Mouse (Mus musculus): Measurements from ENCODE around the gene Bst2.

Gene Bst2

DNA sequence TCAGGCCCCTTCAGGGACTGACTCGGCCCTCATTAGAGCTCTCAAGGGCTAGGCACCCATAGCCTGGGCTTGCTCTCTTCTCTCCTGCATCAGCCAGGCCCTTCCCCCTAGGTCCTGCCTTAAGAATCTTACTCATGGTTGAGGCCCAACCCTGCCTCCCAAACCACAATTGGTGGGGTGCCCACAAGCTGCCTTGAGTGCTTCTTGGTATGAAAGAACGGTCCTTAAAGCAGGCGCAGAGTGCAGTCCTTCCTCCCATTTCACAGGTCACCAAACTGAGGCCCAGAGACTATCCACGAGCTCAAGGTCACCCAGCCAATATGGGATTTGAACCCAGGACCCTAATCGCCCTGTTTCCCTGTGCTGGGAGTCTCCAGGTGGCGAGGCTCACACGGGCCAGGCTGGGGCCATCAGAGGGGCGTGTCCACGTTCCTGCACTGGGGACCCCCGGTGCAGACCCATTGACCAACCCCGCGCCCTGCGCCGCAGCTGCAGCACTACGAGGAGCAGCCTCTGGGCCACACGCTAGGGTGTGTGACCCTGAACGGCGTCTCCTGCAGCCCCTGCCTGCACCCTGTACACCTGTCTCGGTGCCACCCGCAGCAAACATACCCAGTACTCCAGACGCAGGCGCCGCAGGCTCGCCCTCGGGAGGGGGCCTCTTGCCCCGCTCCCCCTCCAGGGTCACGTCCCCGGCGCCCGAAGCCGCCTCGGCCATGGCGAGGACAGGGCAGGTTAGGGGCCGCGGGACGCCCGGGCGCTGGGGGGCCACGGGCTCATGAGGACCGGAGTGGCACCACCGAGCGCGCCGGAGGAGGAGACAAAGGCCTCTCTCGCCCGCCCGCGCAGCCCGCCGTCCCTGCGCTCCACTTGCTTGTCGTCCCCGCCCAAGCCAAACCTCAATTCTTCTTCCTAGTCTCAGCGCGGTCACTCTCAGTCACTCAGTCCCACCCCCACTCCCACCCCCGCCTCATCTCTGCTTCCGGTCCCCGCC, 51.8 kb downstream of the Bst2 start, which contains the start of gene Ano8:
Gene Ano8 (minus strand): TSS at position 822 of the 994 bp plus-strand sequence.
- DNase-seq (ENCODE audit: low spot score in 2 of 2) = peak; percentile 92 to 93

DNA sequence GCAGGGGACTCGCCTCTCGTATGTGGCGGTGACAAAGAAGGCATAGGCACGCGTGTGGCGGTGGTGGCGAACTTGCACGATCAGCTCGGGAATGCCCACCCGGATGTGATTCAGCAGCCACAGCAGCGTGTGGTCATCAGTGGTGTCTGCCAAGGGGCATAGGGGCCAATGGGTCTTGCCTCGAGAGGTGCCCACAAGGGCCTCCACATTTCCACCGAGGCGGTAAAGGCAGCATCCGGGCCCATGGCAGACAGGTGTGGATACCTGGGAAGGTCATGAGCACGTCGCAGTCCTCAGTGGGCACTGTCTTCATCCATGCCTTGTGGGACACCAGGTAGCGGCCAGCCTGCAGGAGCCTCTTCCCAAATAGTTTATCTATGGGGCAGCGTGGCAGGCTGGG, 52.5 kb downstream of the Bst2 start:
- peak in 1 of 2 experiments; percentile 44 for DNase-seq (ENCODE audit: low spot score in 2 of 2)
